Mouse (Mus musculus) megakaryocyte, embryonic 14.5 days (primary cell): ENCODE data around the gene Proser1. TPM values are rescaled to one million over a fixed set of nuclear protein-coding genes. Genes with fewer than 3 reads are reported as not detected.

Source experiments
- H3K27me3 ChIP-seq: replicated peaks from 2 replicates; pipeline ENCODE3; 2012; ENCODE audit warnings: inconsistent platforms
- H3K36me3 ChIP-seq: replicated peaks from 2 replicates; pipeline ENCODE3; 2012; ENCODE audit warnings: low read length, inconsistent platforms, mixed read lengths
- H3K4me1 ChIP-seq: 2 replicates; pipeline ENCODE4 v1.6.1; 2012; ENCODE audit warnings: inconsistent platforms
- H3K4me3 ChIP-seq: replicated peaks from 2 replicates; pipeline ENCODE3; 2012; ENCODE audit warnings: moderate library complexity, mild to moderate bottlenecking, inconsistent platforms
- H3K9me3 ChIP-seq: 2 replicates; pipeline ENCODE4 v1.6.1; 2012; ENCODE audit warnings: inconsistent platforms
- FLI1 ChIP-seq: IDR thresholded peaks from 2 replicates; pipeline ENCODE4 v1.6.1; 2012; ENCODE audit warnings: low read length, inconsistent platforms, mixed read lengths
- GATA1 ChIP-seq: IDR thresholded peaks from 3 replicates; pipeline ENCODE4 v1.6.1; 2012; ENCODE audit warnings: mixed read lengths, low read length, inconsistent platforms, borderline replicate concordance
- polyA plus RNA-seq: library from polyadenylated mRNA; stranded (reverse); fragments of >175 nt; gene quantifications from 2 replicates; pipeline ENCODE4 v1.2.3, GENCODE M21; 2012; ENCODE audit warnings: low replicate concordance; ENCODE audit not compliant: insufficient read depth

The Proser1 gene
- polyA plus RNA-seq, 1 experiment = 14.2 TPM

DNA sequence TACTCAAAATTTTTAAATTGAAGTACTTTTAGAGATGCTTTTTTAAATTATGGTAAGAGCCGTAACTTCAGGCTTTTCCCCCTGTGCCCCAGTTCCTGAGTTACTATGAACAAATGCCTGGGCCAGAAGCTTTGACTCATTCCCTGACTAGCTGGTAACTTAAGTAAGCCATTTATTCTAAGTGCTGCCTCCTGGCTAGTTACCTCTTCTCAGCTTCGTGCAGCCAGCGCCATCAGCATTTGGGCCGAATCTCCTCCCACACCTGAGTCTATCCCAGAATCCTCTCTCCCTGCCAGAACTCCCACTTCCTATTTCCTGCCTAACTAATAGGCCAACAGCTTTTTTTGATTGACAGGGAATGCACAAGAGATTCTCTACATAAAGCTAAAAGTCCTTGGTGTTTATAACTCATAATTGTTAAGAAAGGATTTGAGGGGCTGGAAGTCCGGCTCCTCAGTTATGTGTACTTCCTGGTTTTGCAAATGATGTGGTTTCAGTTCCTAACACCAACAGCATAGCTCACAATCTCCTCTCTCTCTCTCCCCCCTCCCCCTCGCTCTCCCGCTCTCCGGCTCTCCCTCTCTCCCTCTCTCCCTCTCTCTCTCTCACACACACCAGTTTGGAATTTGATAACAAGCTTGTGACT is 20.1 kb downstream of the Proser1 start:
- no peak for TF ChIP-seq GATA1
- TF ChIP-seq FLI1 = no peak
- H3K27me3 ChIP-seq = peaks cover 1% of the 10 kb centered on the region
- H3K9me3 ChIP-seq = no peaks in the 10 kb centered on the region
- peaks cover 45% of the 10 kb centered on the region for H3K36me3 ChIP-seq
- H3K4me3 ChIP-seq = no peak overlapping the region
- H3K4me1 ChIP-seq = peaks cover 19% of the 10 kb centered on the region

DNA sequence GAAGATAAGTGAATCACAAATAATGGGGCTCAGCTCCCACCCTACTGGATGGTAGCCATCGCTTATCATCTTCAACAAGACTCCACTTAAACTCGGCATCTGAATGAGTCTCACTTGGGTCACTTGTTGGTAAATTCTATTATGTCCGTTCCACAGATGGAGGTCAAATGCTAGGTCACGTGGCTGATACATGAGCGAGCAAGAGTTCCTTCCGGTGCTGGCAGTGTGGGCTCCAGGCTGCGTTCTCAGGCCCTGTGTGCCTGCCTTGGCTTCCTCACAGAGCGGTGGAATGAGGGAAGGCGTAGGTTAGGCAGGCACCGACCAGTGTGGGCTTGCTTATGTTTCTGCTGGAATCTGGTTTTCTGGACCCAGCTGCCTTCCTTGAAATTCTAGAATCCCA is 23.1 kb downstream of the Proser1 start:
- H3K9me3 ChIP-seq = no peaks in the 10 kb centered on the region
- peaks cover 1% of the 10 kb centered on the region for H3K27me3 ChIP-seq
- H3K4me3 ChIP-seq = no peak overlapping the region
- H3K4me1 ChIP-seq = peaks cover 19% of the 10 kb centered on the region
- no peak for TF ChIP-seq FLI1
- no peak for TF ChIP-seq GATA1
- H3K36me3 ChIP-seq = peaks cover 14% of the 10 kb centered on the region

DNA sequence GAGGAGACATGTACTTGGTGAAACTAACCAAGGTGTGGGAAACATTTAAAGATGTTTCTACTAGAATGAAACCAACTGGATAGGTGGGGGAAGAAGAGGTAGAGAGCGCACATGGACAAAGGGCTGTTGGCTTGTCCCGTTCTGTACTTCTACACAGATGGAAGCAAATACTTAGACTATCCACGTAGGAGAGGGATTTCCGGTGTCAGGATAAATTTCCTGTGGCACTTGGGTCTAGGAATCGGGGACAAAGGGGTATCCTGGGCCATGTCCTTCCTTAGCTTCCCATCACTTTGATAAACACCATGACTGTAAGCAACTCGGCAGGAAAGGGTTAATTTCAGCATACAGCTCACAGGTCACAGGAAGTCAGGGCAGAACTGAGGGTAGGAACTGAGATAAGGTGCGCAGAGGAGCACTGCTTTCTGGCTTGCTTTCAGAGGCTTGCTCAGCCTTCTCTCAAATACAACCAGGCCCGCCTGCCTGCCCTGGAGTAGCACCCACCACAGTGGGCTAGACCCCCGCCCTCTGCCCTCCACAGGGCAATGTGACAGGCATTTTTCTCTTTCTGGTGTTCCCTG is 23.6 kb downstream of the Proser1 start:
- TF ChIP-seq FLI1 = no peak
- TF ChIP-seq GATA1 = no peak
- H3K4me1 ChIP-seq = peaks cover 19% of the 10 kb centered on the region
- peak overlapping the region; percentile 5 for H3K4me3 ChIP-seq
- H3K27me3 ChIP-seq = peaks cover 1% of the 10 kb centered on the region
- H3K9me3 ChIP-seq = no peaks in the 10 kb centered on the region
- H3K36me3 ChIP-seq = peaks cover 9% of the 10 kb centered on the region

DNA sequence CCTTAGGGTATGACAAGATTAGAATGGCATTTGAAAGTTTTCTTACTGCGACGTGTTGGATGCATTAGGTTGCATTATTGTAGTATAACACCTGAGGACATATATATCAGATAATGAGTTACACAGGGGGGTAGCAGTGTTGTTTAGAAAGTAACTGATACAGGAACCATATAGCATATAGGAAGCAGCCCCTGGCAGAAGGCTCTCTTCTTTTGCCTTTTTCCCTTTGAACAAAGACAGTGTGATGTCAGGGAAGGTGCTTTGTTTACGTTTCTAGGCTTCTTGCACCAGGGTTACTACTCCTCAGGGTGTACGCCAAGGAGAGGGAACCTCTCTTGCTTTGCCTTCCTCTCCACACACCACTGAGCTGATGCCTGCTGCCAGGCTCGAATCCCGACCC is 24.9 kb downstream of the Proser1 start, which contains the start of gene Stoml3:
Stoml3 (plus strand) TSS at position 301 of the 400 bp plus-strand sequence.
- Histone ChIP-seq H3K4me1 (peaks cover 18% of the 10 kb centered on the region), H3K27me3 (peaks cover 5% of the 10 kb centered on the region), H3K9me3 (no peaks in the 10 kb centered on the region), H3K36me3 (peaks cover 2% of the 10 kb centered on the region), H3K4me3 (no peak within 1 kb of the TSS)
- TF ChIP-seq GATA1 (no peak), FLI1 (no peak)

DNA sequence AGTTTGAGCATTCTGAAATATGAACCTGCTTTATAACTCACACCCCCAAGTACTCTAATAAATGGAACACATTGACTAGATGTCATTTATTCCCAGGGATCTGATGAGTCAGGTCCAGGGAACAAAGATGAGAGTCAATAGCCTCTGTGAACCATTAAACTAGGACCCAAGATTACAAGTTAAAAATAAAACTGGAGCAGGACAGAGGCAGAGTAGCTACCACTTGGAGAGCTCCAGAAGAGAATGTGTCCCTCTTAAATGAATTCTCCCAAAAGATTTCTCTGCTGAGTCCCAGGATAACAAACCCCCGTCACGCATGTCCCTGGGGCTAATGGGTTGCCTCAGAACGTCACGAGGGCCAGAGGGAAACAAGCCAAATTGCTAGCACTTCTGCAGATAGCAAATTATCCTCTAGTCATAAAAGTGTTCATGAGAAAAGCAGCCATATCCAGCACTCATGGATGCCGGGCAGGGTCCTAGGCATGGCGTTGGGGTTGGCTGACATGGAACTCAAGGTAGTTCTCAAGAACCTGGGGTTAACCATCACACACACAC is 35.0 kb downstream of the Proser1 start:
- no peak overlapping the region for H3K4me3 ChIP-seq
- TF ChIP-seq GATA1 (no peak), FLI1 (no peak)
- no peaks in the 10 kb centered on the region for H3K9me3 ChIP-seq
- peaks cover 9% of the 10 kb centered on the region for H3K27me3 ChIP-seq
- H3K4me1 ChIP-seq = no peaks in the 10 kb centered on the region
- no peaks in the 10 kb centered on the region for H3K36me3 ChIP-seq

DNA sequence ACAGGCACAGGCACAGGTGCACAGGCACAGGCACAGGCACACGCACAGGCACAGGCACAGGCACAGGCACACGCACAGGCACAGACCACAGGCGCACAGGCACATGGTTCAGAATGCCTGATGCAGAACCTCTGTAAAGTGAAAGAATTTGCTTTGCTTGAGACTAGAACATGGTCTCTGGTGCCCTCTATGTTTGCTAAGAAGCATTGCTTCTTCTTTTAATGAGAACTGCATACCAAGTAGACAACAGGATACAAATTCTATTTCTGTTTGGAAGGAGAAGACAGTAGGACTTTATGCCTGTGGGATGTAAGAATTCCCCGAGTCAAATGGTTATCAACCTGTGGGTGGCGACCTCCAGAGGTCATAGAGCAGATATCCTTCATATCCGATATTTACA is 39.0 kb downstream of the Proser1 start:
- H3K9me3 ChIP-seq = no peaks in the 10 kb centered on the region
- H3K36me3 ChIP-seq = no peaks in the 10 kb centered on the region
- H3K27me3 ChIP-seq = peaks cover 4% of the 10 kb centered on the region
- no peaks in the 10 kb centered on the region for H3K4me1 ChIP-seq
- H3K4me3 ChIP-seq = no peak overlapping the region
- no peak for TF ChIP-seq FLI1

DNA sequence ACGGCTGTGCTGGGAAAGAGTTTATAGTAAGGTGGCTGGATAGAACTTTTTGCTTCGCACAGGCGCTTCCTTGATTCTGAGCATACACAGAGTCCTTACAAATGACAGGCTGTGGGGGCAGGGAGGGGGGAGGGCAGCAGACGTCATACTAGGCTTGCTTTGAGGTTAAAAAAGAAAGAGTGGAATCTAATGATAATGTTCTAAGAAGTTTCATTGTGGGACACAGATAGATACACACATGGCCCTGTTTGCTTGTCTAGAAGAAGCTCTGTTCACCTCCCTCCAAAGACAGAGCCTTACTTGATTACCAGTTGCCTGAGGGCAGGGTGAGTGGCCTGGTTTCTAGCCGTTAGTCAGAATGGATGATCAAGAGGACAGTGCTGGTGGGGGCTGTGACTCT is 49.6 kb downstream of the Proser1 start:
- TF ChIP-seq FLI1 (no peak), GATA1 (no peak)
- peaks cover 4% of the 10 kb centered on the region for H3K4me1 ChIP-seq
- no peaks in the 10 kb centered on the region; the same call in 1 of the 2 replicates for H3K9me3 ChIP-seq
- no peak overlapping the region for H3K4me3 ChIP-seq
- no peaks in the 10 kb centered on the region for H3K36me3 ChIP-seq
- H3K27me3 ChIP-seq = peaks cover 5% of the 10 kb centered on the region

DNA sequence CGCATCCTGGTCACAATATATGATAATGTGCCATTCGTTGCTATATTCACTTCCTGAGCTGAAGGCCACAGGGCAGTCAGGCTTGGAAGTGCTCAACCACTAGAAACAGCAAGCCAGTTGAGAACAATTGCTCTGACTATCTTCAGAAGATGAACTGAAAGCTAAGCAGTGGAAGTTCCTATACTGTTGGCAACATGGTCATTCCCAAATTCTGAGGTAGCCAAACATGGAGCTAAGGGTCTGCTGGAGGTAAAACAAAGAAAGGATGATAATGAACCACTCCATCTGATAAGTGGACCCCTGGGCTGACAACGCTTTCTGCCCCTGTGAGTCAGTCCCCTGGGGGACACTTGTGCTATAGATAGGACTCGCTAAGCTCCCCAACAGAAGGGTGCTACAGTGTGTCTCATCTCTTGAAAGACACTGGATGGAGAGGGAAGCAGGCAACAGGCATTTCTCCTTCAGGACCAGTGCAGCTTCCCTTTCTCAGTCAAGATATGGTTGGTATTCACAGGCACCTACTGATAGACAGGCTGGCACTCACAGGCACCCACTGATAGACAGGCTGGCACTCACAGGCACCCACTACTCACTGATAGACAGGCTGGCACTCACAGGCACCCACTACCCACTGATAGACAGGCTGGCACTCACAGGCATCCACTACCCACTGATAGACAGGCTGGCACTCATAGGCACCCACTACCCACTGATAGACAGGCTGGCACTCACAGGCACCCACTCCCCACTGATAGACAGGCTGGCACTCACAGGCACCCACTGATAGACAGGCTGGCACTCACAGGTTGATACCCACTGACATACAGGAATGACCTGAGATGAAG is 51.0 kb downstream of the Proser1 start:
- TF ChIP-seq FLI1 (no peak), GATA1 (no peak)

DNA sequence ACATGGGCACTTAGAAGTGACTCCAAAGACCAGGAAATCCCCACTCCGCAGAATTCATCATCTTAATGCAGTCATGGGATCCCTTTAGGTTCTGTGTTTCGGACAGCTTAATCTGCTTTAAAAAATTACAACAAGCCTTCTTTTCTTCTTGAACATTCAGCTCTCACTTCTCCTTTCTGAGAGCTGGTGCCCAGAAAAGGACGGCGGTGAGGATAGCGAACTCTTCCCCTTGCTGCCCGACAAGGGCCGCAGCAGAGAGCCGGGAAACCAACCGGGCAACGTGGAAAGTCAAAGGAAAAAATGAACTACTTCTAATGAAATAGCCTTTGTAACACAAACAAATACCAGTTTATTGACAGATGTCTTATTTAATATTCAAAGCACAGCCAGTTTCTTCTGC is 59.3 kb downstream of the Proser1 start:
- Histone ChIP-seq H3K9me3 (no peaks in the 10 kb centered on the region), H3K27me3 (peaks cover 2% of the 10 kb centered on the region), H3K36me3 (no peaks in the 10 kb centered on the region), H3K4me1 (peaks cover 7% of the 10 kb centered on the region), H3K4me3 (no peak overlapping the region)
- TF ChIP-seq FLI1 (no peak), GATA1 (no peak)

More for the DNA sequence above, 51.0 kb downstream of the Proser1 start:
- Histone ChIP-seq H3K4me1 (peaks cover 4% of the 10 kb centered on the region), H3K36me3 (no peaks in the 10 kb centered on the region), H3K4me3 (no peak overlapping the region), H3K27me3 (peaks cover 5% of the 10 kb centered on the region), H3K9me3 (no peaks in the 10 kb centered on the region; the same call in 1 of the 2 replicates)

DNA sequence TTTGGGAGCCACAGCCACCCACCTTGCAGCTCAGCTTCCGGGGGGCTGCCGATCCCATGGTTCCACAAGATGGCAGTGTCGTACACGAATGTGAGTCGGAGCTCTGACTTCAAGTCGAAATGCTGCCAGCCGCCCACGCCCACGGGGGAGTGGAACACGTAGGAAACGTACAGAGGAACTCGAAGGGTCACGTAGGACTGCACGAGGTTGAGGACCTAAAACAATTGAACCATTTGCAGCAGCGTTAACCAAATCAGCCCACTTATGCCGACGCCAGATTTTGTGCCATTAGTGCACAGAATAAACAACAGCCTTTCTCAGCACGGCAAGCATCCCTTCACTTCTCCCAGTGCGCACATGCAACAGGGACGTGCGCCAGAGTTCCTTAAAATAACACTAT is 62.3 kb downstream of the Proser1 start:
- Histone ChIP-seq H3K36me3 (no peaks in the 10 kb centered on the region), H3K9me3 (no peaks in the 10 kb centered on the region), H3K27me3 (peaks cover 2% of the 10 kb centered on the region), H3K4me3 (peak overlapping the region; percentile 85), H3K4me1 (peaks cover 7% of the 10 kb centered on the region)
- TF ChIP-seq FLI1 (no peak), GATA1 (no peak)
